Mouse (Mus musculus) olfactory bulb, adult 2 months (tissue): ENCODE results near the gene Tmem28.

ENCODE experiments used
- CTCF ChIP-seq: fragments of 200-500 bp; IDR thresholded peaks from 2 replicates; pipeline ENCODE4 v1.5.1; 2012; ENCODE audit warnings: low read depth, mild to moderate bottlenecking, low read length, moderate library complexity; ENCODE audit not compliant: insufficient read depth
- POLR2A ChIP-seq: fragments of 200-500 bp; IDR thresholded peaks from 2 replicates; pipeline ENCODE4 v1.6.1; 2012; ENCODE audit warnings: mild to moderate bottlenecking, low read depth, low read length, moderate library complexity; ENCODE audit not compliant: insufficient read depth

GRCm38 (mm10) chrX:99883396-99883795 lies 62.6 kb downstream of the Tmem28 start:
- TF ChIP-seq CTCF (no peak), POLR2A (no peak)
